Mouse (Mus musculus): ENCODE results near the gene Prss44. TPM values are rescaled to one million over a fixed set of nuclear protein-coding genes. Genes with fewer than 3 reads are reported as not detected.

Prss44 gene
- polyA plus RNA-seq, 1 experiment from 2014 or later, result not detected

Other genes starting within 250 kb of the Prss44 start
- gene Nradd, start 189.5 kb upstream of the Prss44 start, polyA plus RNA-seq (2016; fragmentation: Nextera tagmentation; extraction: Ambion mirVana), result 5.3 and 6.7 TPM in 2 replicates
- gene Nbeal2, start 159.8 kb upstream of the Prss44 start, polyA plus RNA-seq (2016; fragmentation: Nextera tagmentation; extraction: Ambion mirVana), result 4.7 and 4.9 TPM in 2 replicates
- gene Ccdc12, start 157.5 kb upstream of the Prss44 start, polyA plus RNA-seq (2016; fragmentation: Nextera tagmentation; extraction: Ambion mirVana), result 103 and 105 TPM in 2 replicates
- gene Myl3, start 72.1 kb upstream of the Prss44 start, polyA plus RNA-seq (2016; fragmentation: Nextera tagmentation; extraction: Ambion mirVana), result 0.48 and 1.6 TPM in 2 replicates
- gene Pth1r, start 66.8 kb upstream of the Prss44 start, polyA plus RNA-seq (2016; fragmentation: Nextera tagmentation; extraction: Ambion mirVana), result 7.8 and 9.1 TPM in 2 replicates
- not detected in 2 replicates for gene Prss42, start 15.8 kb upstream of the Prss44 start, polyA plus RNA-seq (2016; fragmentation: Nextera tagmentation; extraction: Ambion mirVana)
- not detected in 2 replicates for gene Prss43, start 12.7 kb downstream of the Prss44 start, polyA plus RNA-seq (2016; fragmentation: Nextera tagmentation; extraction: Ambion mirVana)
- not detected in 2 replicates for gene Prss45, start 20.6 kb downstream of the Prss44 start, polyA plus RNA-seq (2016; fragmentation: Nextera tagmentation; extraction: Ambion mirVana)
- not detected in 2 replicates for gene Prss46, start 30.5 kb downstream of the Prss44 start, polyA plus RNA-seq (2016; fragmentation: Nextera tagmentation; extraction: Ambion mirVana)
- 27.5 and 30.9 TPM in 2 replicates for gene Prss50, start 44.0 kb downstream of the Prss44 start, polyA plus RNA-seq (2016; fragmentation: Nextera tagmentation; extraction: Ambion mirVana)
- gene Als2cl, start 65.9 kb downstream of the Prss44 start, polyA plus RNA-seq (2016; fragmentation: Nextera tagmentation; extraction: Ambion mirVana), result 2.4 and 3.2 TPM in 2 replicates
- gene Tmie, start 66.1 kb downstream of the Prss44 start, polyA plus RNA-seq (2016; fragmentation: Nextera tagmentation; extraction: Ambion mirVana), result 1.4 and 1.6 TPM in 2 replicates
- gene Fam240a, start 102.9 kb downstream of the Prss44 start, polyA plus RNA-seq (2016; fragmentation: Nextera tagmentation; extraction: Ambion mirVana), result not detected in 2 replicates
- not detected in 2 replicates for gene Tdgf1, start 132.2 kb downstream of the Prss44 start, polyA plus RNA-seq (2016; fragmentation: Nextera tagmentation; extraction: Ambion mirVana)
- 0.12 and 0.26 TPM in 2 replicates for gene Lrrc2, start 137.6 kb downstream of the Prss44 start, polyA plus RNA-seq (2016; fragmentation: Nextera tagmentation; extraction: Ambion mirVana)
- 6.7 and 8.1 TPM in 2 replicates for gene Rtp3, start 176.6 kb downstream of the Prss44 start, polyA plus RNA-seq (2016; fragmentation: Nextera tagmentation; extraction: Ambion mirVana)
- 17.0 and 18.7 TPM in 2 replicates for gene Ltf, start 205.3 kb downstream of the Prss44 start, polyA plus RNA-seq (2016; fragmentation: Nextera tagmentation; extraction: Ambion mirVana)
- gene Ccrl2, start 243.5 kb downstream of the Prss44 start, polyA plus RNA-seq (2016; fragmentation: Nextera tagmentation; extraction: Ambion mirVana), result 12.2 and 13.4 TPM in 2 replicates

Measured in liver, embryonic 12.5 days (tissue).